Comparison of ENCODE assay signal across 12 mouse cellular contexts in genomic region chr12:100293956-100294355, GRCm38 (mm10).
DNase-seq lines count a peak whose midpoint lies in the region; ATAC-seq lines count a peak whose summit lies in the region.
"Had no signal": no experiment of that assay in that cellular context is flagged by ENCODE, and none has a peak within 500 bp of the region (broad histone marks: within the 10 kb centered on the region; RNA-seq: fewer than 3 reads in every experiment).

No protein-coding gene starts in this region.

- no peak overlapping the region for H3K9ac ChIP-seq in kidney, embryonic 16.5 days (replicated peaks; ENCODE audit: low read length)
- H3K9ac ChIP-seq: embryonic facial prominence, embryonic 12.5 days; limb, embryonic 12.5 days had no signal

- 81% methylated on average over 9 of the region's 9 CpGs for WGBS in kidney, embryonic 16.5 days

- H3K27ac ChIP-seq in kidney, embryonic 16.5 days (ENCODE audit: low read length), result no peak overlapping the region
- H3K27ac ChIP-seq: embryonic facial prominence, embryonic 12.5 days; limb, embryonic 12.5 days had no signal

- no peak overlapping the region for H3K4me2 ChIP-seq in kidney, embryonic 16.5 days (replicated peaks; ENCODE audit: low read depth, low read length)
- H3K4me2 ChIP-seq: embryonic facial prominence, embryonic 12.5 days; limb, embryonic 12.5 days had no signal

- DNase-seq in adrenal gland, postnatal 14 days, result peak; percentile 40
- no peak for DNase-seq in adrenal gland, adult 2 months
- peak; percentile 30 for DNase-seq in kidney, adult 18-20 months
- peak; percentile 87 for DNase-seq in heart, adult 8-10 months (ENCODE audit: low spot score)
- DNase-seq in kidney, postnatal 10 days, result peak; percentile 70
- DNase-seq in thymus, adult 18-20 months, result no peak
- DNase-seq: lung, postnatal 36 days had no signal

- ATAC-seq in kidney, embryonic 16.5 days (ENCODE audit: low FRiP score, low TSS enrichment), result no peak
- ATAC-seq in megakaryocyte, adult 5-6 weeks (ENCODE audit: poor library complexity, severe bottlenecking), result no peak
- ATAC-seq: forebrain, embryonic 16.5 days had no signal

- H3K27me3 ChIP-seq in kidney, embryonic 16.5 days (ENCODE audit: insufficient read depth, low read length), result no peaks in the 10 kb centered on the region
- H3K27me3 ChIP-seq: embryonic facial prominence, embryonic 12.5 days; limb, embryonic 12.5 days had no signal

- H3K4me1 ChIP-seq in kidney, embryonic 16.5 days (ENCODE audit: insufficient read depth, low read length), result peaks cover 26% of the 10 kb centered on the region

- no peak overlapping the region for H3K4me3 ChIP-seq in kidney, embryonic 16.5 days (ENCODE audit: low read length)
- H3K4me3 ChIP-seq: embryonic facial prominence, embryonic 12.5 days; limb, embryonic 12.5 days had no signal

- peaks cover 5% of the 10 kb centered on the region; the same call in 1 of the 2 replicates for H3K9me3 ChIP-seq in kidney, embryonic 16.5 days (ENCODE audit: low read length)
- H3K9me3 ChIP-seq: embryonic facial prominence, embryonic 12.5 days; limb, embryonic 12.5 days had no signal

- no peaks in the 10 kb centered on the region for H3K36me3 ChIP-seq in kidney, embryonic 16.5 days (ENCODE audit: insufficient read depth, low read length)
- H3K36me3 ChIP-seq: limb, embryonic 12.5 days had no signal

Comparison
In these comparisons a context has a peak if more than half of its experiments do, and no peak if none do; other contexts are left out.
1. DNase-seq: peak in adrenal gland, postnatal 14 days (single experiment), kidney, adult 18-20 months (single experiment), heart, adult 8-10 months (single experiment) and kidney, postnatal 10 days (single experiment); none in adrenal gland, adult 2 months (single experiment) and thymus, adult 18-20 months (0 of 2).